Mouse (Mus musculus): ENCODE measurements around the gene Zdbf2. TPM values are rescaled to one million over a fixed set of nuclear protein-coding genes. Genes with fewer than 3 reads are reported as not detected.
A peak's percentile ranks its signal among the peaks of the same experiment; 100 is the strongest.

The Zdbf2 gene
- polyA plus RNA-seq, 1 experiment from 2014 or later = 5.6 TPM

- no peak overlapping the region for H3K4me2 ChIP-seq (ENCODE audit: low read depth, low read length)
- 39% methylated on average over 17 of the region's 17 CpGs for WGBS
- H3K9me3 ChIP-seq (replicated peaks; ENCODE audit: control insufficient read depth, low read length) = no peaks in the 10 kb centered on the region
- H3K27ac ChIP-seq (ENCODE audit: low read length) = no peak overlapping the region
- no peak for ATAC-seq (ENCODE audit: insufficient read depth, low FRiP score)
- H3K4me1 ChIP-seq (ENCODE audit: control insufficient read depth, insufficient read depth, low read length) = no peaks in the 10 kb centered on the region
- H3K27me3 ChIP-seq (ENCODE audit: control insufficient read depth, insufficient read depth, low read length) = peaks cover 54% of the 10 kb centered on the region
- H3K9ac ChIP-seq (ENCODE audit: low read length) = no peak overlapping the region
- H3K4me3 ChIP-seq (replicated peaks; ENCODE audit: low read length) = no peak overlapping the region
- H3K36me3 ChIP-seq (ENCODE audit: control insufficient read depth, insufficient read depth, low read length) = no peaks in the 10 kb centered on the region
These were observed 12.9 kb upstream of the Zdbf2 start for GRCm38 (mm10) chr1:63259916-63260741.

- no peak overlapping the region for H3K27ac ChIP-seq (ENCODE audit: low read length)
- H3K4me3 ChIP-seq (replicated peaks; ENCODE audit: low read length) = no peak overlapping the region
These were observed 12.4 kb upstream of the Zdbf2 start for GRCm38 (mm10) chr1:63260742-63261033.

GRCm38 (mm10) chr1:63261041-63261590, 11.9 kb upstream of the Zdbf2 start:
- H3K4me2 ChIP-seq (ENCODE audit: low read depth, low read length) = no peak overlapping the region
- no peak overlapping the region for H3K9ac ChIP-seq (ENCODE audit: low read length)
- ATAC-seq (ENCODE audit: insufficient read depth, low FRiP score) = no peak
- H3K9me3 ChIP-seq (replicated peaks; ENCODE audit: control insufficient read depth, low read length) = no peaks in the 10 kb centered on the region
- no peak overlapping the region for H3K4me3 ChIP-seq (replicated peaks; ENCODE audit: low read length)
- H3K27ac ChIP-seq (ENCODE audit: low read length) = no peak overlapping the region
- WGBS = 41% methylated on average over 17 of the region's 17 CpGs
- H3K27me3 ChIP-seq (ENCODE audit: control insufficient read depth, insufficient read depth, low read length) = peaks cover 48% of the 10 kb centered on the region
- no peaks in the 10 kb centered on the region for H3K4me1 ChIP-seq (ENCODE audit: control insufficient read depth, insufficient read depth, low read length)
- H3K36me3 ChIP-seq (ENCODE audit: control insufficient read depth, insufficient read depth, low read length) = no peaks in the 10 kb centered on the region

More at GRCm38 (mm10) chr1:63260742-63261033, 12.4 kb upstream of the Zdbf2 start:
- no peak overlapping the region for H3K9ac ChIP-seq (ENCODE audit: low read length)
- WGBS = 50% methylated on average over 5 of the region's 5 CpGs
- H3K9me3 ChIP-seq (replicated peaks; ENCODE audit: control insufficient read depth, low read length) = no peaks in the 10 kb centered on the region
- no peaks in the 10 kb centered on the region for H3K36me3 ChIP-seq (ENCODE audit: control insufficient read depth, insufficient read depth, low read length)
- peaks cover 50% of the 10 kb centered on the region for H3K27me3 ChIP-seq (ENCODE audit: control insufficient read depth, insufficient read depth, low read length)
- no peak for ATAC-seq (ENCODE audit: insufficient read depth, low FRiP score)
- H3K4me1 ChIP-seq (ENCODE audit: control insufficient read depth, insufficient read depth, low read length) = no peaks in the 10 kb centered on the region
- H3K4me2 ChIP-seq (ENCODE audit: low read depth, low read length) = no peak overlapping the region

- Histone ChIP-seq H3K27ac (ENCODE audit: low read length) (no peak overlapping the region), H3K4me3 (replicated peaks; ENCODE audit: low read length) (no peak overlapping the region), H3K4me1 (ENCODE audit: control insufficient read depth, insufficient read depth, low read length) (no peaks in the 10 kb centered on the region), H3K27me3 (ENCODE audit: control insufficient read depth, insufficient read depth, low read length) (peaks cover 41% of the 10 kb centered on the region), H3K36me3 (ENCODE audit: control insufficient read depth, insufficient read depth, low read length) (no peaks in the 10 kb centered on the region), H3K4me2 (ENCODE audit: low read depth, low read length) (no peak overlapping the region), H3K9me3 (replicated peaks; ENCODE audit: control insufficient read depth, low read length) (no peaks in the 10 kb centered on the region), H3K9ac (ENCODE audit: low read length) (no peak overlapping the region)
- no peak for ATAC-seq (ENCODE audit: insufficient read depth, low FRiP score)
- 44% methylated on average over 11 of the region's 11 CpGs for WGBS
These were observed 9.4 kb upstream of the Zdbf2 start for GRCm38 (mm10) chr1:63263671-63264070.

- ATAC-seq (ENCODE audit: insufficient read depth, low FRiP score) = no peak
- Histone ChIP-seq H3K36me3 (ENCODE audit: control insufficient read depth, insufficient read depth, low read length) (no peaks in the 10 kb centered on the region), H3K27ac (ENCODE audit: low read length) (no peak overlapping the region), H3K9ac (ENCODE audit: low read length) (no peak overlapping the region), H3K27me3 (ENCODE audit: control insufficient read depth, insufficient read depth, low read length) (peaks cover 50% of the 10 kb centered on the region), H3K9me3 (replicated peaks; ENCODE audit: control insufficient read depth, low read length) (no peaks in the 10 kb centered on the region), H3K4me2 (ENCODE audit: low read depth, low read length) (no peak overlapping the region), H3K4me3 (replicated peaks; ENCODE audit: low read length) (no peak overlapping the region), H3K4me1 (ENCODE audit: control insufficient read depth, insufficient read depth, low read length) (no peaks in the 10 kb centered on the region)
- WGBS = 47% methylated on average over 4 of the region's 4 CpGs
These were observed 7.6 kb upstream of the Zdbf2 start for GRCm38 (mm10) chr1:63265461-63265860.

GRCm38 (mm10) chr1:63266121-63266520, 6.9 kb upstream of the Zdbf2 start:
- 46% methylated on average over 12 of the region's 12 CpGs for WGBS
- Histone ChIP-seq H3K4me3 (replicated peaks; ENCODE audit: low read length) (no peak overlapping the region), H3K9ac (ENCODE audit: low read length) (no peak overlapping the region), H3K9me3 (replicated peaks; ENCODE audit: control insufficient read depth, low read length) (no peaks in the 10 kb centered on the region), H3K4me1 (ENCODE audit: control insufficient read depth, insufficient read depth, low read length) (no peaks in the 10 kb centered on the region), H3K4me2 (ENCODE audit: low read depth, low read length) (no peak overlapping the region), H3K36me3 (ENCODE audit: control insufficient read depth, insufficient read depth, low read length) (no peaks in the 10 kb centered on the region), H3K27me3 (ENCODE audit: control insufficient read depth, insufficient read depth, low read length) (peaks cover 43% of the 10 kb centered on the region), H3K27ac (ENCODE audit: low read length) (no peak overlapping the region)
- no peak for ATAC-seq (ENCODE audit: insufficient read depth, low FRiP score)

- WGBS = 42% methylated on average over 15 of the region's 15 CpGs
These were observed 6.3 kb upstream of the Zdbf2 start for GRCm38 (mm10) chr1:63266716-63267115.

GRCm38 (mm10) chr1:63272125-63272675, 865 bp upstream of the Zdbf2 start:
- Histone ChIP-seq H3K27me3 (ENCODE audit: control insufficient read depth, insufficient read depth, low read length) (peaks cover 33% of the 10 kb centered on the region), H3K27ac (ENCODE audit: low read length) (no peak overlapping the region; the same call in 1 of the 2 replicates), H3K36me3 (ENCODE audit: control insufficient read depth, insufficient read depth, low read length) (no peaks in the 10 kb centered on the region), H3K4me1 (ENCODE audit: control insufficient read depth, insufficient read depth, low read length) (no peaks in the 10 kb centered on the region; the same call in 1 of the 2 replicates), H3K9ac (ENCODE audit: low read length) (no peak overlapping the region), H3K4me3 (replicated peaks; ENCODE audit: low read length) (no peak overlapping the region), H3K9me3 (replicated peaks; ENCODE audit: control insufficient read depth, low read length) (no peaks in the 10 kb centered on the region), H3K4me2 (ENCODE audit: low read depth, low read length) (no peak overlapping the region; the same call in 1 of the 2 replicates)
- 17% methylated on average over 8 of the region's 8 CpGs for WGBS
- no peak for ATAC-seq (ENCODE audit: insufficient read depth, low FRiP score)

More at GRCm38 (mm10) chr1:63266716-63267115, 6.3 kb upstream of the Zdbf2 start:
- H3K4me2 ChIP-seq (ENCODE audit: low read depth, low read length) = no peak overlapping the region
- peaks cover 42% of the 10 kb centered on the region for H3K27me3 ChIP-seq (ENCODE audit: control insufficient read depth, insufficient read depth, low read length)
- no peak overlapping the region for H3K27ac ChIP-seq (ENCODE audit: low read length)
- H3K9ac ChIP-seq (ENCODE audit: low read length) = no peak overlapping the region
- no peaks in the 10 kb centered on the region for H3K4me1 ChIP-seq (ENCODE audit: control insufficient read depth, insufficient read depth, low read length)
- H3K36me3 ChIP-seq (ENCODE audit: control insufficient read depth, insufficient read depth, low read length) = no peaks in the 10 kb centered on the region
- ATAC-seq (ENCODE audit: insufficient read depth, low FRiP score) = no peak
- H3K9me3 ChIP-seq (replicated peaks; ENCODE audit: control insufficient read depth, low read length) = no peaks in the 10 kb centered on the region
- H3K4me3 ChIP-seq (replicated peaks; ENCODE audit: low read length) = no peak overlapping the region

GRCm38 (mm10) chr1:63273339-63273951, 380 bp downstream of the Zdbf2 start:
- peaks cover 32% of the 10 kb centered on the region for H3K27me3 ChIP-seq (ENCODE audit: control insufficient read depth, insufficient read depth, low read length)
- H3K4me3 ChIP-seq (replicated peaks; ENCODE audit: low read length) = peak overlapping the region; percentile 59
- peak overlapping the region; percentile 64 for H3K4me2 ChIP-seq (ENCODE audit: low read depth, low read length)
- peak; percentile 17; the same call in 1 of the 2 replicates for ATAC-seq (ENCODE audit: insufficient read depth, low FRiP score)
- no peaks in the 10 kb centered on the region for H3K9me3 ChIP-seq (replicated peaks; ENCODE audit: control insufficient read depth, low read length)
- peak overlapping the region; percentile 73 for H3K9ac ChIP-seq (ENCODE audit: low read length)
- peak overlapping the region; percentile 34; the same call in 1 of the 2 replicates for H3K27ac ChIP-seq (ENCODE audit: low read length)
- under 1% methylated on average over 73 of the region's 89 CpGs for WGBS
- H3K36me3 ChIP-seq (ENCODE audit: control insufficient read depth, insufficient read depth, low read length) = no peaks in the 10 kb centered on the region
- H3K4me1 ChIP-seq (ENCODE audit: control insufficient read depth, insufficient read depth, low read length) = no peaks in the 10 kb centered on the region; the same call in 1 of the 2 replicates

All from stomach, embryonic 16.5 days (tissue).